Mouse (Mus musculus): ENCODE results near the gene Trmt1.

DNA sequence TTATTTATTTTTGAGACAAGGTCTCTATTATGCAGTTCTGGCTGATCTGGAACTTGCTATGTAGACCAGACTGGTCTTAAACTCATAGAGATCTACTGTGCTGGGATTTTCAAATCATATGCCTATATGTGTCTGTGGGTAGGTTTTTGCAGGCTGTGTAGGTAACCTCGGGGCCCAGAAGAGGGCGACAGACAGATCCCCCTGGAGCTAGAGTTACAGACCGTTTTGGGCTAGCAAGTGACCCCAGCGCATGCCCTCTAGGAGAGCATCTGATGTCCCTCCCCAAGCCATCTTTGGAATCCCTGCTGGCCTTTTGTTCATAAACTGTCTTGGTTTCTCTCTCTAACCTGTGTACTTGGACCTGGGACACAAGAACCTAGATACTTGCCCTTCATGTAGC, 31.5 kb upstream of the Trmt1 start:
- TF ChIP-seq CTCF (IDR thresholded peaks at IDR 0.05; ENCODE audit: borderline replicate concordance, insufficient read depth, low read length) (no peak), POLR2A (IDR thresholded peaks at IDR 0.05; ENCODE audit: low read depth, low read length) (no peak)
